Mouse (Mus musculus) forebrain, embryonic 10.5 days (tissue): ENCODE data around the gene Tmem43. TPM values are rescaled to one million over a fixed set of nuclear protein-coding genes. Genes with fewer than 3 reads are reported as not detected.
A peak's percentile ranks its signal among the peaks of the same experiment; 100 is the strongest.

Source experiments
- DNase-seq: peaks from one replicate; pipeline ENCODE4 v3.0.0-alpha.2; 2017; ENCODE audit warnings: low spot score; ENCODE audit errors: extremely low spot score
- H3K27ac ChIP-seq: fragments of 300-500 bp; sonication (generic); 2 replicates; pipeline ENCODE4 v1.5.1; 2016; ENCODE audit warnings: mild to moderate bottlenecking
- H3K27me3 ChIP-seq: fragments of 300-500 bp; sonication (generic); 2 replicates; pipeline ENCODE4 v1.6.1; 2016; ENCODE audit warnings: mild to moderate bottlenecking; ENCODE audit not compliant: poor library complexity, severe bottlenecking
- H3K36me3 ChIP-seq: fragments of 300-500 bp; sonication (generic); replicated peaks from 2 replicates; pipeline ENCODE4 v1.6.1; 2016; ENCODE audit warnings: mild to moderate bottlenecking, moderate library complexity
- H3K4me1 ChIP-seq: fragments of 300-500 bp; sonication (generic); 2 replicates; pipeline ENCODE4 v1.6.1; 2016
- H3K4me3 ChIP-seq: fragments of 300-500 bp; sonication (generic); 2 replicates; pipeline ENCODE4 v1.5.1; 2016; ENCODE audit warnings: mild to moderate bottlenecking, moderate library complexity
- H3K9me3 ChIP-seq: fragments of 300-500 bp; sonication (generic); 2 replicates; pipeline ENCODE4 v1.6.1; 2016; ENCODE audit warnings: mild to moderate bottlenecking, moderate library complexity
- WGBS: fragments of 180-500 bp; shearing (Covaris S2); methylation state at CpG from one replicate; pipeline ENCODE4 v1.1.7; 2016; 5-methylcytosine and 5-hydroxymethylcytosine counted together
- polyA plus RNA-seq: library from polyadenylated mRNA; unstranded; fragments of >200 nt; fragmentation: Nextera tagmentation; extraction: Ambion mirVana; gene quantifications from 2 replicates; pipeline ENCODE4 v1.2.1, GENCODE M21; 2016

Gene Tmem43
- polyA plus RNA-seq, 1 experiment from 2014 or later: 72.1 TPM

- Histone ChIP-seq H3K4me3 (no peak overlapping the region), H3K36me3 (peaks cover 100% of the 10 kb centered on the region), H3K9me3 (no peaks in the 10 kb centered on the region), H3K27me3 (no peaks in the 10 kb centered on the region), H3K4me1 (no peaks in the 10 kb centered on the region), H3K27ac (no peak overlapping the region)
- no peak for DNase-seq
- whole genome bisulfite sequencing: 84% methylated on average over 1 of the region's 1 CpGs
Observed at GRCm38 (mm10) chr6:91503302-91503701, 29.8 kb downstream of the Tmem43 start.

GRCm38 (mm10) chr6:91506036-91506435 lies 32.5 kb downstream of the Tmem43 start:
- peaks cover 93% of the 10 kb centered on the region for H3K36me3 ChIP-seq
- no peak for DNase-seq
- no peak overlapping the region for H3K4me3 ChIP-seq
- H3K4me1 ChIP-seq: no peaks in the 10 kb centered on the region
- WGBS: 94% methylated on average over 5 of the region's 5 CpGs
- H3K27me3 ChIP-seq: no peaks in the 10 kb centered on the region
- no peaks in the 10 kb centered on the region for H3K9me3 ChIP-seq
- no peak overlapping the region for H3K27ac ChIP-seq

- no peaks in the 10 kb centered on the region for H3K27me3 ChIP-seq
- WGBS: 76% methylated on average over 3 of the region's 3 CpGs
- no peaks in the 10 kb centered on the region for H3K9me3 ChIP-seq
- no peak overlapping the region for H3K27ac ChIP-seq
- no peaks in the 10 kb centered on the region for H3K4me1 ChIP-seq
- no peak for DNase-seq
- peaks cover 81% of the 10 kb centered on the region for H3K36me3 ChIP-seq
- H3K4me3 ChIP-seq: no peak overlapping the region
Observed at GRCm38 (mm10) chr6:91508041-91508440, 34.5 kb downstream of the Tmem43 start.

- no peak overlapping the region for H3K27ac ChIP-seq
- peak; percentile 58 for DNase-seq
- 47% methylated on average over 7 of the region's 7 CpGs for WGBS
- H3K4me1 ChIP-seq: peaks cover 7% of the 10 kb centered on the region
- peaks cover 70% of the 10 kb centered on the region for H3K36me3 ChIP-seq
- no peaks in the 10 kb centered on the region for H3K9me3 ChIP-seq
- no peak overlapping the region for H3K4me3 ChIP-seq
- no peaks in the 10 kb centered on the region for H3K27me3 ChIP-seq
Observed at GRCm38 (mm10) chr6:91509326-91509725, 35.8 kb downstream of the Tmem43 start.

GRCm38 (mm10) chr6:91510211-91510610 lies 36.7 kb downstream of the Tmem43 start:
- 85% methylated on average over 10 of the region's 10 CpGs for WGBS
- peaks cover 16% of the 10 kb centered on the region for H3K4me1 ChIP-seq
- no peaks in the 10 kb centered on the region for H3K27me3 ChIP-seq
- H3K27ac ChIP-seq: no peak overlapping the region
- no peak overlapping the region for H3K4me3 ChIP-seq
- H3K9me3 ChIP-seq: no peaks in the 10 kb centered on the region
- H3K36me3 ChIP-seq: peaks cover 61% of the 10 kb centered on the region
- DNase-seq: no peak

- no peak for DNase-seq
- H3K27me3 ChIP-seq: no peaks in the 10 kb centered on the region
- H3K9me3 ChIP-seq: no peaks in the 10 kb centered on the region
- H3K27ac ChIP-seq: no peak overlapping the region
- H3K36me3 ChIP-seq: peaks cover 42% of the 10 kb centered on the region
- peaks cover 28% of the 10 kb centered on the region for H3K4me1 ChIP-seq
- H3K4me3 ChIP-seq: peak overlapping the region; percentile 94; the same call in 1 of the 2 replicates
Observed at GRCm38 (mm10) chr6:91514135-91514534, 40.6 kb downstream of the Tmem43 start.

- WGBS: 35% methylated on average over 10 of the region's 10 CpGs
- DNase-seq: no peak
- Histone ChIP-seq H3K36me3 (peaks cover 45% of the 10 kb centered on the region), H3K27me3 (no peaks in the 10 kb centered on the region), H3K27ac (peak overlapping the region; percentile 95), H3K4me3 (peak overlapping the region; percentile 94), H3K4me1 (peaks cover 28% of the 10 kb centered on the region), H3K9me3 (no peaks in the 10 kb centered on the region)
Observed at GRCm38 (mm10) chr6:91514737-91515362, 41.3 kb downstream of the Tmem43 start.

- Histone ChIP-seq H3K9me3 (no peaks in the 10 kb centered on the region), H3K36me3 (peaks cover 46% of the 10 kb centered on the region), H3K27me3 (no peaks in the 10 kb centered on the region), H3K27ac (peak within 1 kb of the TSS; percentile 95), H3K4me3 (peak within 1 kb of the TSS; percentile 94), H3K4me1 (peaks cover 28% of the 10 kb centered on the region)
- under 1% methylated on average over 80 of the region's 80 CpGs for WGBS
- DNase-seq: peak; percentile 98
Observed at GRCm38 (mm10) chr6:91515545-91516449, 42.3 kb downstream of the Tmem43 start, which contains the start of the genes Xpc and Lsm3. Xpc (minus strand) TSS chr6:91515888. Lsm3 (plus strand) TSS chr6:91515928.

GRCm38 (mm10) chr6:91518454-91519020 lies 45.0 kb downstream of the Tmem43 start:
- no peak for DNase-seq
- Histone ChIP-seq H3K9me3 (no peaks in the 10 kb centered on the region), H3K36me3 (peaks cover 64% of the 10 kb centered on the region), H3K4me3 (no peak overlapping the region), H3K27ac (no peak overlapping the region), H3K27me3 (no peaks in the 10 kb centered on the region), H3K4me1 (peaks cover 27% of the 10 kb centered on the region)
- 92% methylated on average over 7 of the region's 7 CpGs for WGBS

- H3K9me3 ChIP-seq: no peaks in the 10 kb centered on the region
- DNase-seq: no peak
- no peak overlapping the region for H3K4me3 ChIP-seq
- H3K4me1 ChIP-seq: 0 out of 2 replicates have a peak, but pooled peaks cover 3% of the 10 kb centered on the region
- WGBS: 96% methylated on average over 5 of the region's 5 CpGs
- H3K27ac ChIP-seq: no peak overlapping the region
- no peaks in the 10 kb centered on the region for H3K27me3 ChIP-seq
- H3K36me3 ChIP-seq: peaks cover 82% of the 10 kb centered on the region
Observed at GRCm38 (mm10) chr6:91522816-91523215, 49.3 kb downstream of the Tmem43 start.

GRCm38 (mm10) chr6:91525544-91525943 lies 52.0 kb downstream of the Tmem43 start:
- Histone ChIP-seq H3K27me3 (no peaks in the 10 kb centered on the region), H3K27ac (no peak overlapping the region), H3K36me3 (peaks cover 75% of the 10 kb centered on the region), H3K4me1 (0 out of 2 replicates have a peak, but pooled peaks cover 3% of the 10 kb centered on the region), H3K4me3 (no peak overlapping the region), H3K9me3 (no peaks in the 10 kb centered on the region)
- 82% methylated on average over 4 of the region's 4 CpGs for WGBS
- no peak for DNase-seq

GRCm38 (mm10) chr6:91527227-91527860 lies 53.8 kb downstream of the Tmem43 start:
- H3K9me3 ChIP-seq: no peaks in the 10 kb centered on the region
- H3K27me3 ChIP-seq: no peaks in the 10 kb centered on the region
- H3K4me1 ChIP-seq: 0 out of 2 replicates have a peak, but pooled peaks cover 3% of the 10 kb centered on the region
- DNase-seq: no peak
- H3K4me3 ChIP-seq: no peak overlapping the region
- H3K27ac ChIP-seq: no peak overlapping the region
- H3K36me3 ChIP-seq: peaks cover 57% of the 10 kb centered on the region
- 61% methylated on average over 5 of the region's 5 CpGs for WGBS
